In genomic region chr7:19542155-19542691, GRCm38 (mm10) we compare ENCODE assay signal across 8 mouse cellular contexts. TPM values are rescaled to one million over a fixed set of nuclear protein-coding genes. Genes with fewer than 3 reads are reported as not detected.
DNase-seq lines count a peak whose midpoint lies in the region; ATAC-seq and TF ChIP-seq lines count a peak whose summit lies in the region.

No protein-coding gene starts in this region.

- H3K27ac ChIP-seq in heart, embryonic 15.5 days = peak overlapping the region; percentile 18; the same call in 1 of the 2 replicates
- H3K27ac ChIP-seq in hindbrain, embryonic 15.5 days (replicated peaks) = no peak overlapping the region
- peak overlapping the region; percentile 52; the same call in 1 of the 2 replicates for H3K27ac ChIP-seq in olfactory bulb, adult 2 months (ENCODE audit: insufficient read depth, low read depth, low read length)

- no peak overlapping the region for H3K9ac ChIP-seq in heart, embryonic 15.5 days
- H3K9ac ChIP-seq in hindbrain, embryonic 15.5 days = no peak overlapping the region

- no peak for TF ChIP-seq POLR2A in olfactory bulb, adult 2 months (IDR thresholded peaks at IDR 0.05; ENCODE audit: insufficient read depth, low read depth, low read length)

- H3K4me1 ChIP-seq in heart, embryonic 15.5 days (replicated peaks) = peaks cover 58% of the 10 kb centered on the region
- peaks cover 22% of the 10 kb centered on the region for H3K4me1 ChIP-seq in hindbrain, embryonic 15.5 days (replicated peaks)
- peaks cover 39% of the 10 kb centered on the region for H3K4me1 ChIP-seq in olfactory bulb, adult 2 months (ENCODE audit: control insufficient read depth, insufficient read depth, low read length)

- no peaks in the 10 kb centered on the region for H3K27me3 ChIP-seq in heart, embryonic 15.5 days
- H3K27me3 ChIP-seq in hindbrain, embryonic 15.5 days = no peaks in the 10 kb centered on the region

- H3K9me3 ChIP-seq in heart, embryonic 15.5 days (replicated peaks) = no peaks in the 10 kb centered on the region
- H3K9me3 ChIP-seq in hindbrain, embryonic 15.5 days = no peaks in the 10 kb centered on the region

- peak; percentile 79 for ATAC-seq in heart, embryonic 15.5 days (replicated peaks; ENCODE audit: insufficient number of reproducible peaks, insufficient read depth, low FRiP score, low read depth)
- ATAC-seq in hindbrain, embryonic 15.5 days (ENCODE audit: low FRiP score, low read depth) = peak; percentile 73
- ATAC-seq in monocyte, adult 5-6 weeks (replicated peaks; ENCODE audit: insufficient number of reproducible peaks, low FRiP score, low TSS enrichment, poor library complexity, severe bottlenecking) = no peak; the same call in 1 of the 2 replicates

- no peak for DNase-seq in heart, postnatal 36 days
- peak; percentile 60 to 64 for DNase-seq in right cerebral cortex, postnatal 10 days (ENCODE audit: low spot score in 2 of 2)
- DNase-seq in right cerebral cortex, postnatal 36 days (ENCODE audit: low spot score in 2 of 2) = no peak
- no peak for DNase-seq in left cerebral cortex, adult 8-10 months (ENCODE audit: low spot score in 2 of 2)

- intact Hi-C loops in heart, postnatal 36 days (cut with DNase I) = no loop called here

- WGBS in heart, embryonic 15.5 days = 56% methylated on average over 8 of the region's 8 CpGs
- WGBS in hindbrain, embryonic 15.5 days = 48% methylated on average over 8 of the region's 8 CpGs
- WGBS in olfactory bulb, adult 2 months = 29% methylated on average over 8 of the region's 8 CpGs

- no peaks in the 10 kb centered on the region for H3K36me3 ChIP-seq in heart, embryonic 15.5 days
- H3K36me3 ChIP-seq in hindbrain, embryonic 15.5 days = no peaks in the 10 kb centered on the region

- no peak for TF ChIP-seq CTCF in olfactory bulb, adult 2 months (IDR thresholded peaks at IDR 0.05; ENCODE audit: insufficient read depth, low read depth, low read length)

- H3K4me3 ChIP-seq in heart, embryonic 15.5 days = no peak overlapping the region
- H3K4me3 ChIP-seq in hindbrain, embryonic 15.5 days = no peak overlapping the region
- H3K4me3 ChIP-seq in olfactory bulb, adult 2 months (ENCODE audit: insufficient read depth, low read depth, low read length) = no peak overlapping the region

- no peak overlapping the region for H3K4me2 ChIP-seq in heart, embryonic 15.5 days
- H3K4me2 ChIP-seq in hindbrain, embryonic 15.5 days = no peak overlapping the region

RNA-seq across cellular contexts. Expression of gene Ppp1r37, which starts 20.7 kb away (rescaled TPM):
- polyA plus RNA-seq in heart, embryonic 15.5 days (2015; fragmentation: Nextera tagmentation; extraction: Ambion mirVana) = 15.8 and 24.0 TPM in 2 replicates
- total RNA-seq in heart, postnatal 36 days (2021) = 10 to 100 TPM; 56.0 to 59.3 TPM
- 42.5 and 46.6 TPM in 2 replicates for polyA plus RNA-seq in hindbrain, embryonic 15.5 days (2015; fragmentation: Nextera tagmentation; extraction: Ambion mirVana)
- polyA plus RNA-seq in olfactory bulb, adult 2 months (2012; ENCODE audit: insufficient read depth, insufficient read length, low replicate concordance, missing spikeins) = not detected in 2 replicates
- 100 to 1,000 TPM; 118 to 134 (median 124) TPM for total RNA-seq in left cerebral cortex, adult 8-10 months (2022)
- total RNA-seq in monocyte, adult 5-6 weeks (2017) = 8.9 to 26.0 TPM (median 18.8 TPM) in 3 replicates

RNA-seq across cellular contexts. Expression of gene Nkpd1, which starts 24.6 kb away (rescaled TPM):
- polyA plus RNA-seq in heart, embryonic 15.5 days (2015; fragmentation: Nextera tagmentation; extraction: Ambion mirVana) = not detected in 2 replicates
- total RNA-seq in heart, postnatal 36 days (2021) = not detected
- polyA plus RNA-seq in hindbrain, embryonic 15.5 days (2015; fragmentation: Nextera tagmentation; extraction: Ambion mirVana) = 1.1 and 1.2 TPM in 2 replicates
- not detected in 2 replicates for polyA plus RNA-seq in olfactory bulb, adult 2 months (2012; ENCODE audit: insufficient read depth, insufficient read length, low replicate concordance, missing spikeins)
- 1 to 10 TPM in 2 of 4 experiments, under 1 TPM in 2; 0.83 to 1.7 (median 1.1) TPM for total RNA-seq in left cerebral cortex, adult 8-10 months (2022)
- not detected in 3 replicates for total RNA-seq in monocyte, adult 5-6 weeks (2017)

RNA-seq across cellular contexts. Expression of gene Trappc6a, which starts 34.0 kb away (rescaled TPM):
- 73.2 and 81.2 TPM in 2 replicates for polyA plus RNA-seq in heart, embryonic 15.5 days (2015; fragmentation: Nextera tagmentation; extraction: Ambion mirVana)
- total RNA-seq in heart, postnatal 36 days (2021) = 10 to 100 TPM; 32.9 to 37.4 TPM
- 39.4 and 41.4 TPM in 2 replicates for polyA plus RNA-seq in hindbrain, embryonic 15.5 days (2015; fragmentation: Nextera tagmentation; extraction: Ambion mirVana)
- not detected in 2 replicates for polyA plus RNA-seq in olfactory bulb, adult 2 months (2012; ENCODE audit: insufficient read depth, insufficient read length, low replicate concordance, missing spikeins)
- total RNA-seq in left cerebral cortex, adult 8-10 months (2022) = 10 to 100 TPM; 19.0 to 25.5 (median 23.5) TPM
- 19.9 to 35.2 TPM (median 23.4 TPM) in 3 replicates for total RNA-seq in monocyte, adult 5-6 weeks (2017)

RNA-seq across cellular contexts. Expression of gene Bloc1s3, which starts 34.1 kb away (rescaled TPM):
- polyA plus RNA-seq in heart, embryonic 15.5 days (2015; fragmentation: Nextera tagmentation; extraction: Ambion mirVana) = 1.5 and 1.7 TPM in 2 replicates
- 1 to 10 TPM; 2.3 to 2.5 TPM for total RNA-seq in heart, postnatal 36 days (2021)
- 4.5 and 4.8 TPM in 2 replicates for polyA plus RNA-seq in hindbrain, embryonic 15.5 days (2015; fragmentation: Nextera tagmentation; extraction: Ambion mirVana)
- polyA plus RNA-seq in olfactory bulb, adult 2 months (2012; ENCODE audit: insufficient read depth, insufficient read length, low replicate concordance, missing spikeins) = not detected in 2 replicates
- total RNA-seq in left cerebral cortex, adult 8-10 months (2022) = 1 to 10 TPM; 6.5 to 7.7 (median 7.1) TPM
- 3.5 to 4.4 TPM (median 4.0 TPM) in 3 replicates for total RNA-seq in monocyte, adult 5-6 weeks (2017)

RNA-seq across cellular contexts. Expression of gene Zfp296, which starts 34.9 kb away (rescaled TPM):
- 0.38 and 0.42 TPM in 2 replicates for polyA plus RNA-seq in heart, embryonic 15.5 days (2015; fragmentation: Nextera tagmentation; extraction: Ambion mirVana)
- total RNA-seq in heart, postnatal 36 days (2021) = under 1 TPM in 1 of 2 experiments, not detected in 1; 0.50 TPM
- polyA plus RNA-seq in hindbrain, embryonic 15.5 days (2015; fragmentation: Nextera tagmentation; extraction: Ambion mirVana) = 0.19 and 0.47 TPM in 2 replicates
- polyA plus RNA-seq in olfactory bulb, adult 2 months (2012; ENCODE audit: insufficient read depth, insufficient read length, low replicate concordance, missing spikeins) = not detected in 2 replicates
- total RNA-seq in left cerebral cortex, adult 8-10 months (2022) = 1 to 10 TPM; 1.6 to 1.9 (median 1.8) TPM
- total RNA-seq in monocyte, adult 5-6 weeks (2017) = 4.2 to 8.9 TPM (median 5.1 TPM) in 3 replicates

Comparison
In these comparisons a context has a peak if more than half of its experiments do, and no peak if none do; other contexts are left out.
1. DNase-seq: peak in right cerebral cortex, postnatal 10 days (2 of 2); none in heart, postnatal 36 days (0 of 2), right cerebral cortex, postnatal 36 days (0 of 2) and left cerebral cortex, adult 8-10 months (0 of 2).